Mouse (Mus musculus): ENCODE data around the gene Ugt2a2.

GRCm38 (mm10) chr5:87455519-87455918 lies 26.5 kb downstream of the Ugt2a2 start:
- TF ChIP-seq CTCF (IDR thresholded peaks at IDR 0.05; ENCODE audit: extremely low read depth, insufficient read depth, insufficient read length, insufficient replicate concordance), result no peak
- no peak for TF ChIP-seq POLR2A (IDR thresholded peaks at IDR 0.05; ENCODE audit: low read depth, low read length)
